Mouse (Mus musculus): ENCODE results near the gene Adgrg3.

GRCm38 (mm10) chr8:95067582-95067981 lies 50.1 kb downstream of the Adgrg3 start:
- TF ChIP-seq CTCF (IDR thresholded peaks at IDR 0.05; ENCODE audit: extremely low read depth, insufficient read depth, insufficient read length, insufficient replicate concordance): no peak
- no peak for TF ChIP-seq POLR2A (IDR thresholded peaks at IDR 0.05; ENCODE audit: low read depth, low read length)

Measured in spleen, adult 2 months (tissue).